Mouse (Mus musculus) liver, adult 2 months (tissue): ENCODE measurements around the gene Fgd3. TPM values are rescaled to one million over a fixed set of nuclear protein-coding genes. Genes with fewer than 3 reads are reported as not detected.
A peak's percentile ranks its signal among the peaks of the same experiment; 100 is the strongest.

ENCODE experiments used
- DNase-seq: peaks from one replicate; pipeline ENCODE4 v3.0.0-alpha.2; 2011; ENCODE audit warnings: low read depth, low spot score; ENCODE audit errors: extremely low read depth
- H3K27ac ChIP-seq: fragments of 200-500 bp; replicated peaks from 2 replicates; pipeline ENCODE4 v1.5.1; 2012; ENCODE audit warnings: low read depth, mild to moderate bottlenecking, control low read depth, inconsistent platforms, low read length; ENCODE audit not compliant: insufficient read depth
- H3K27me3 ChIP-seq: fragments of 200-500 bp; 2 replicates; pipeline ENCODE4 v1.6.1; 2012; ENCODE audit warnings: mild to moderate bottlenecking, moderate library complexity, low read length, inconsistent platforms; ENCODE audit not compliant: control insufficient read depth, insufficient read depth
- H3K36me3 ChIP-seq: fragments of 200-500 bp; 2 replicates; pipeline ENCODE4 v1.6.1; 2012; ENCODE audit warnings: low read length, inconsistent platforms; ENCODE audit not compliant: control insufficient read depth, insufficient read depth
- H3K4me1 ChIP-seq: fragments of 200-500 bp; 2 replicates; pipeline ENCODE4 v1.6.1; 2011; ENCODE audit warnings: low read length; ENCODE audit not compliant: control insufficient read depth, insufficient read depth
- H3K4me3 ChIP-seq: fragments of 200-500 bp; 2 replicates; pipeline ENCODE4 v1.5.1; 2011; ENCODE audit warnings: low read depth, mild to moderate bottlenecking, control low read depth, low read length, moderate library complexity; ENCODE audit not compliant: insufficient read depth
- H3K79me2 ChIP-seq: fragments of 200-500 bp; 2 replicates; pipeline ENCODE4 v1.6.1; 2012; ENCODE audit warnings: inconsistent platforms, mild to moderate bottlenecking, low read length, moderate library complexity; ENCODE audit not compliant: control insufficient read depth, insufficient read depth
- H3K9ac ChIP-seq: fragments of 200-500 bp; 2 replicates; pipeline ENCODE4 v1.6.1; 2012; ENCODE audit warnings: low read depth, mild to moderate bottlenecking, control low read depth, inconsistent platforms, low read length
- CTCF ChIP-seq: fragments of 200-500 bp; IDR thresholded peaks from 2 replicates; pipeline ENCODE4 v1.5.1; 2011; ENCODE audit warnings: low read depth, low read length, control low read depth
- POLR2A ChIP-seq: fragments of 200-500 bp; IDR thresholded peaks from 2 replicates; pipeline ENCODE4 v1.6.1; 2011; ENCODE audit warnings: low read length, control low read depth; ENCODE audit not compliant: insufficient read depth; ENCODE audit errors: extremely low read depth
- WGBS: fragments of 180-500 bp; shearing (Covaris S2); methylation state at CpG from one replicate; pipeline ENCODE4 v1.1.7; 2018; 5-methylcytosine and 5-hydroxymethylcytosine counted together
- polyA plus RNA-seq: library from polyadenylated mRNA; depleted of rRNA; stranded (reverse); fragments of >200 nt; gene quantifications from 2 replicates; pipeline ENCODE4 v1.2.3, GENCODE M21; 2012
- total RNA-seq: library from RNA; depleted of rRNA; stranded (reverse); fragments of >200 nt; gene quantifications from 2 replicates; pipeline ENCODE4 v1.2.3, GENCODE M21; 2014

The Fgd3 gene
- total and polyA plus RNA-seq, 2 experiments, result 0.51 to 0.65 TPM

DNA sequence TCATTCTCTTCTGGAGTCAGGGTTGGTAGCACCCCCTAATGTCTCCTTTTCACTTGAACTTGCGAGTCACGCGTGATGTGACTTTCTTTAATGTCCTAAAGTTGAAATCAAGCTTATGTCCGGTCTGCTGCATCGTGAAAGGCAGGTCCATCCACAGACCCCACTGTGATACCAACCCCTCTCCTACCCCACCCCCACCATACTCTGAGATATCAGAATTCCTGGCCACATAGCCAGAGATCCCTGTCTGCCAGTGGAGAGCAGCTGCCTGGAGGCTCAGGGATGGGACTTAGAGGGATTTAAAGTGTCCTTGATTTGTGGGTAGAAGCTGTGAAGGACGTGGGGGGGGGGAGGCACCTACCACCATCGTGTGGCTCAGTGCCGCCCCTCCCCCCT is 71.6 kb downstream of the Fgd3 start, which contains the start of gene Susd3:
TSS of gene Susd3 (minus strand) at position 240 of the 396 bp plus-strand sequence.
- no peak for DNase-seq
- TF ChIP-seq POLR2A (no peak), CTCF (no peak)
- peak within 1 kb of the TSS; percentile 39; the same call in 1 of the 2 replicates for H3K4me3 ChIP-seq
- H3K27ac ChIP-seq, result no peak within 1 kb of the TSS
- H3K4me1 ChIP-seq, result peaks cover 5% of the 10 kb centered on the region; the same call in 1 of the 2 replicates
- no peaks in the 10 kb centered on the region for H3K27me3 ChIP-seq
- 22% methylated on average over 7 of the region's 8 CpGs for WGBS
- H3K79me2 ChIP-seq, result no peaks in the 10 kb centered on the region
- H3K36me3 ChIP-seq, result no peaks in the 10 kb centered on the region
- H3K9ac ChIP-seq, result no peak within 1 kb of the TSS

DNA sequence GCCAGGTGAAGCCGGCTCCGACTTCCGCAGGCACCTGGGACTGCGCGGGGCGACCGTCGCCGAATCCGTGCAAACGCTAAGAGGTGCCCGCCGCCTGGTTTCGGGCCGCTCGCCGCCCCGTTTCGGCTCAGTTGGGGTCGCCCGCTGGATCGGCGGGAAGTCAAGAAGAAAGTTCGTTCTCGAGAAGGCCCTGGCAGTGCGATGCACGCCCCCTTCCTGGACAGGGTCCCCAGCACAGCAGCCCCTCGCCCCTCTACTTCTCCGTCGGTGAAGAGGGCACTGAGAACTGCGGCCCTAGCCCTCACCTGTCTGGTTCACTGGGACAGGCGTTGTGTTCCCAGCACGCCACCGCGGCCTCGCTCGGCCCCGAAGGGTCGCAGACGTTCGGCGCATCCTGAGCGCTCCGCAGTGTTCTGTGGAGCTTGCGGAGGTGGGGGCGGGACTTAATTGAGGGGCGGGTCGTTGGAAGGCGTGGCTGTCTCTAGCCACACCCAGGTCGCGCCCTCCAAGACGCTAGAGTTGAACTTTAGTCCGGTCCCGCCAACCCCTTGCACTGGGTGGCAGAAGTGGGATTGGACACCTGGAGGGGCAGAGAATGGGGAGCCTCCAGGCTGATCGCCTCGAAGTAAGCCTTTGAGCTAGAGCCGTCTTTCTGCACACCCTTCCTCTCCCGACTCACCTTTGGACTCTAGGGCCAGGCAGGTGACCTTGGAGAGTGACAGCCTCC is 72.2 kb downstream of the Fgd3 start:
- TF ChIP-seq POLR2A (no peak), CTCF (no peak)
- Histone ChIP-seq H3K9ac (no peak overlapping the region), H3K79me2 (no peaks in the 10 kb centered on the region), H3K36me3 (no peaks in the 10 kb centered on the region), H3K27me3 (no peaks in the 10 kb centered on the region), H3K4me1 (peaks cover 5% of the 10 kb centered on the region; the same call in 1 of the 2 replicates), H3K4me3 (peak overlapping the region; percentile 39; the same call in 1 of the 2 replicates), H3K27ac (no peak overlapping the region)
- DNase-seq, result no peak
- 4% methylated on average over 58 of the region's 58 CpGs for WGBS

DNA sequence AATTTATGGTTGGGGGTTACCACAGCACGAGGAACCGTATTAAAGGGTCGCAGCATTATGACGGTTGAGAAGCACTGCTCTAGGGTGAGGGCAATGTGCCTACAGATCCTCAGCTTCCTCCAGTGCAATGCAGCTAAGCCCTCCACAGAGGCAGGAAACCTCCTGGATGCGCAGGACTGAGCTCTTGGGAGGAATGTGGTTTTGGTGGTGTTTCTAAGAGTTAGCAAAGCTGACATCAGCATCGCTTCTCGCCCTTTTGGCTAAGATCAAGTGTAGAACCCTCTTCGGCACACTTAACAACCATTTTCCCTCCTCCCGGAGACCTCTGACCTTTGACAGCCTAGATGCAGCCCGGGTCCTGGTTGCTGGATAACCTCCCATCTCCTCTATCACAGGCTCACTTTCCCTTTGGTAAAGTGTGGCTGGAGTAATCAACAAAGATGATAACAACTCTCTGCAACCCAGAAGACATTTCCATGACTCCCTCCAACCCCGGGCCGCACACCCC is 72.8 kb downstream of the Fgd3 start:
- Histone ChIP-seq H3K9ac (no peak overlapping the region), H3K36me3 (no peaks in the 10 kb centered on the region), H3K27me3 (no peaks in the 10 kb centered on the region), H3K27ac (no peak overlapping the region), H3K79me2 (no peaks in the 10 kb centered on the region), H3K4me1 (peaks cover 5% of the 10 kb centered on the region; the same call in 1 of the 2 replicates), H3K4me3 (peak overlapping the region; percentile 39; the same call in 1 of the 2 replicates)
- TF ChIP-seq POLR2A (no peak), CTCF (no peak)
- no peak for DNase-seq
- 44% methylated on average over 12 of the region's 12 CpGs for WGBS

- no peak overlapping the region for H3K4me3 ChIP-seq
- no peaks in the 10 kb centered on the region for H3K27me3 ChIP-seq
- H3K79me2 ChIP-seq, result no peaks in the 10 kb centered on the region
- no peak overlapping the region for H3K27ac ChIP-seq
- no peak for DNase-seq
- H3K9ac ChIP-seq, result no peak overlapping the region
- no peak for TF ChIP-seq CTCF
- no peak for TF ChIP-seq POLR2A
- 92% methylated on average over 2 of the region's 2 CpGs for WGBS
- peaks cover 5% of the 10 kb centered on the region; the same call in 1 of the 2 replicates for H3K4me1 ChIP-seq
- no peaks in the 10 kb centered on the region for H3K36me3 ChIP-seq
Observed at GRCm38 (mm10) chr13:49246626-49247025, 73.5 kb downstream of the Fgd3 start.

DNA sequence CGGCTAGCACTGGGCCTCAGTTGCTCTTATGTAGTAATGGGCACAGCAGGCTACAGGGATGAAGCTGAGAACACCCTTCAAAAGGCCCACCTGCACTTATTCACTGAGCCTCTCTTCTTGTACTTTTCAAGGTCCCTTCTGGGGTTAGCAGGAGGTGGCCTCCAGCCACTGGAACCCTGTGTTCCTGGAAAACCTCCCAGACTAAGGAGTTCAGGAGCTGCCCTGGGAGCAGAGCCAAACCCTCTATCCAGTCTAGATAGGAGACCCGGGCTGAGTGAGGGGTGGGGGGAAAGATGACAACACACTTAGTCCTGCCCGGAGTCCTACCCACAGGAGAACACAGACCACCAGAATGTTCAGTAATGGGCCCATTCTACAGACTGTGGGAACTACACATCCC is 74.1 kb downstream of the Fgd3 start:
- no peak overlapping the region for H3K4me3 ChIP-seq

DNA sequence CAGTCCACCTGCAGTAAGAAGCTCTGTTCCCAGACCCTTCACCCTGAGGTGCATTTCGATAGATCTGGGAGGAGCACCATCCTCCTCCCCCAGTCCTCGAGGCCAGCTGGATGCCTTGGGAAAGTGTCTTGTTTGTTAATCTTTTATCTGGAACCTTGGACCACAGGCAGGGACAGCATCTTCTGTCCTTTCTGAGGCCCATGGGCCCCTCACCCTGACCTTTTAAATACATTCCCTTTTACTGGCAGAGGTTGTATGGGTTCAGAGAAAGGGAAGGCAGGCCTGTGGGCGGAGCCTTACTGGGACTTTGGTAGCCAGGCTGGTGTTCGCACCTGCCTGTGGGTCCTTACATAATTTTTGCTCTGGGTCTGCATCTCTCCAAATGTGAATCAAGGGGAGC is 74.9 kb downstream of the Fgd3 start:
- H3K79me2 ChIP-seq, result no peaks in the 10 kb centered on the region
- peaks cover 5% of the 10 kb centered on the region; the same call in 1 of the 2 replicates for H3K4me1 ChIP-seq
- H3K9ac ChIP-seq, result no peak overlapping the region
- no peaks in the 10 kb centered on the region for H3K27me3 ChIP-seq
- no peaks in the 10 kb centered on the region for H3K36me3 ChIP-seq
- no peak for TF ChIP-seq POLR2A
- no peak for DNase-seq
- 63% methylated on average over 4 of the region's 4 CpGs for WGBS
- no peak overlapping the region for H3K4me3 ChIP-seq
- H3K27ac ChIP-seq, result no peak overlapping the region

More for the DNA sequence above, 74.1 kb downstream of the Fgd3 start:
- no peak for TF ChIP-seq POLR2A
- TF ChIP-seq CTCF, result no peak
- Histone ChIP-seq H3K36me3 (no peaks in the 10 kb centered on the region), H3K79me2 (no peaks in the 10 kb centered on the region), H3K4me1 (peaks cover 5% of the 10 kb centered on the region; the same call in 1 of the 2 replicates), H3K9ac (no peak overlapping the region), H3K27me3 (no peaks in the 10 kb centered on the region), H3K27ac (no peak overlapping the region)
- no peak for DNase-seq
- WGBS, result 78% methylated on average over 3 of the region's 3 CpGs
